In the genomic region with DNA sequence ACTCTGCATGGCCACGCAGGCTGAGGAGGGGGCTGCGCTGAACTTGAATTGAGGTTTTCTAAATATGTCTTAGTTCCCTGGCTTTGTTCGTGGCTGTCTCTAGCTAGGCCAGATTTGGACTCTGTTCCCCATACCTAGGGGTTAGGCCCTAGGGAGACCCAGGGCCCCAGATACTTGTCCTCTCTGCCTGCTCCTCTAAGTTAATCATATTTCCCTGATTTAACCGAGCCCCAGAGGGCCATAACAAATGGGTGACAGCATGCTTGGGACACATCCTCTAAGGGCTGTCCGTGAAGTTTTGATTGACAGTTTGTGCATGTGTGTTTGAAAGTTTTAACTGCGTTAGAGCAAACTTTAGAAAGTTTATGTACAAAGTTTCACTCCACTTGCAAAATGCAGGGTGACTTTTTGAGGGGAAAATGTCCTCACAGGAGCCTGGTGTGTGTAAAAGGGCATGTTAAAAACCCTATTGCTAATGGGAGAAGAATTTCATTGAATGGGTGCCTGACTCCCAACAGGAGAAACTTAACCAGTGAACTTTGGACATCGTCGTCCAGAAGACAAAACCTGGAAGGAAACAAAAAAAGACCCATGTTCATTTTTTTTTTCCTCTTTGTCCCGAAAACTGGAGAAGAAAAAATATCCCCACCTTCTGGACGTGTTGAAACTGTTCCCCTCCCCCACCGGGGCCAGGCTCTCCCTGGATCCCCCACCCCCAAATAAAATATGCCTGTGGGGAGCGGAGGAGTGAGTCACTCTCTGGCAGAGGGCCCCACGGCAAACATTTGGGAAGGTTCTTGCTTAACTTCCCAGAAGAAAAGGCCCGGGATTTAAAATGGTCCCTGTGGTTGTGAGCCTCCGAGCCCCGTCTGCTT, we compare ENCODE assay signal across 8 mouse cellular contexts. TPM values are rescaled to one million over a fixed set of nuclear protein-coding genes. Genes with fewer than 3 reads are reported as not detected.
DNase-seq lines count a peak whose midpoint lies in the region; ATAC-seq and TF ChIP-seq lines count a peak whose summit lies in the region.

No protein-coding gene starts in this region.

- peak overlapping the region; percentile 77; the same call in 1 of the 2 replicates for H3K4me3 ChIP-seq in spleen, adult 2 months (ENCODE audit: extremely low read depth, insufficient read depth, insufficient read length)
- peak overlapping the region; percentile 82 for H3K4me3 ChIP-seq in embryonic facial prominence, embryonic 15.5 days (replicated peaks)
- H3K4me3 ChIP-seq in heart, embryonic 16.5 days (ENCODE audit: low read length): peak overlapping the region; percentile 82
- H3K4me3 ChIP-seq in midbrain, embryonic 11.5 days (ENCODE audit: low read depth, low read length): peak overlapping the region; percentile 87

- H3K27me3 ChIP-seq in spleen, adult 2 months (ENCODE audit: control insufficient read depth, insufficient read depth, low read length): 0 out of 2 replicates have a peak, but pooled peaks cover 5% of the 10 kb centered on the region
- no peaks in the 10 kb centered on the region for H3K27me3 ChIP-seq in embryonic facial prominence, embryonic 15.5 days
- no peaks in the 10 kb centered on the region for H3K27me3 ChIP-seq in heart, embryonic 16.5 days (ENCODE audit: control insufficient read depth, insufficient read depth, low read length)
- H3K27me3 ChIP-seq in midbrain, embryonic 11.5 days (ENCODE audit: control insufficient read depth, insufficient read depth, low read length): no peaks in the 10 kb centered on the region

- ATAC-seq in embryonic facial prominence, embryonic 15.5 days (ENCODE audit: insufficient number of reproducible peaks, low FRiP score, low TSS enrichment, low read depth): no peak
- ATAC-seq in heart, embryonic 16.5 days (replicated peaks; ENCODE audit: extremely low read depth, insufficient read depth, low FRiP score): no peak
- ATAC-seq in midbrain, embryonic 11.5 days (ENCODE audit: low FRiP score): no peak

- H3K4me1 ChIP-seq in spleen, adult 2 months (ENCODE audit: control insufficient read depth, insufficient read depth, insufficient read length): peaks cover 9% of the 10 kb centered on the region
- H3K4me1 ChIP-seq in embryonic facial prominence, embryonic 15.5 days: peaks cover 41% of the 10 kb centered on the region
- H3K4me1 ChIP-seq in heart, embryonic 16.5 days (ENCODE audit: control insufficient read depth, insufficient read depth, low read length): peaks cover 26% of the 10 kb centered on the region
- H3K4me1 ChIP-seq in midbrain, embryonic 11.5 days (ENCODE audit: control insufficient read depth, insufficient read depth, low read length): peaks cover 30% of the 10 kb centered on the region

- TF ChIP-seq POLR2A in spleen, adult 2 months (IDR thresholded peaks at IDR 0.05; ENCODE audit: low read depth, low read length): no peak

- TF ChIP-seq CTCF in spleen, adult 2 months (IDR thresholded peaks at IDR 0.05; ENCODE audit: extremely low read depth, insufficient read depth, insufficient read length, insufficient replicate concordance): no peak

- WGBS in spleen, adult 2 months: 58% methylated on average over 16 of the region's 16 CpGs
- 2% methylated on average over 16 of the region's 16 CpGs for WGBS in embryonic facial prominence, embryonic 15.5 days
- WGBS in heart, embryonic 16.5 days: 21% methylated on average over 16 of the region's 16 CpGs
- 9% methylated on average over 16 of the region's 16 CpGs for WGBS in midbrain, embryonic 11.5 days

- H3K36me3 ChIP-seq in spleen, adult 2 months (ENCODE audit: control insufficient read depth, insufficient read depth, low read length): no peaks in the 10 kb centered on the region
- H3K36me3 ChIP-seq in embryonic facial prominence, embryonic 15.5 days: no peaks in the 10 kb centered on the region
- no peaks in the 10 kb centered on the region for H3K36me3 ChIP-seq in heart, embryonic 16.5 days (ENCODE audit: control insufficient read depth, insufficient read depth)
- no peaks in the 10 kb centered on the region for H3K36me3 ChIP-seq in midbrain, embryonic 11.5 days (ENCODE audit: control insufficient read depth, insufficient read depth, low read length)

- H3K4me2 ChIP-seq in embryonic facial prominence, embryonic 15.5 days (replicated peaks): peak overlapping the region; percentile 55
- H3K4me2 ChIP-seq in heart, embryonic 16.5 days (ENCODE audit: low read depth, low read length): peak overlapping the region; percentile 66
- peak overlapping the region; percentile 92 for H3K4me2 ChIP-seq in midbrain, embryonic 11.5 days

- peak overlapping the region; percentile 85 for H3K9ac ChIP-seq in embryonic facial prominence, embryonic 15.5 days
- H3K9ac ChIP-seq in heart, embryonic 16.5 days (ENCODE audit: low read length): peak overlapping the region; percentile 95
- H3K9ac ChIP-seq in midbrain, embryonic 11.5 days (ENCODE audit: low read length): peak overlapping the region; percentile 95

- no peak for DNase-seq in spleen, adult 2 months (ENCODE audit: low read depth in 1 of 2, low spot score in 2 of 2)
- DNase-seq in spleen, adult 18-20 months: no peak
- peak; percentile 43 to 61 for DNase-seq in kidney, postnatal 36 days
- DNase-seq in midbrain, embryonic 11.5 days (ENCODE audit: low spot score, missing footprints): peak; percentile 91
- DNase-seq in urinary bladder, postnatal 4 days (ENCODE audit: low spot score in 2 of 2): peak; percentile 62 to 78
- no peak for DNase-seq in thymus, postnatal 10 days (ENCODE audit: low spot score in 2 of 2)

- H3K27ac ChIP-seq in spleen, adult 2 months (ENCODE audit: insufficient read depth, low read length): 0 out of 2 replicates have a peak overlapping the region, but pooled peaks have one; percentile 23
- peak overlapping the region; percentile 96 for H3K27ac ChIP-seq in embryonic facial prominence, embryonic 15.5 days (replicated peaks)
- peak overlapping the region; percentile 89 for H3K27ac ChIP-seq in heart, embryonic 16.5 days (ENCODE audit: low read length)
- peak overlapping the region; percentile 30; the same call in 1 of the 2 replicates for H3K27ac ChIP-seq in midbrain, embryonic 11.5 days (ENCODE audit: low read depth, low read length)

- H3K9me3 ChIP-seq in embryonic facial prominence, embryonic 15.5 days (replicated peaks): no peaks in the 10 kb centered on the region
- no peaks in the 10 kb centered on the region for H3K9me3 ChIP-seq in heart, embryonic 16.5 days (replicated peaks; ENCODE audit: control insufficient read depth, low read length)
- H3K9me3 ChIP-seq in midbrain, embryonic 11.5 days (ENCODE audit: control insufficient read depth, low read length): no peaks in the 10 kb centered on the region

RNA-seq across cellular contexts. Expression of gene Nek6, which starts 1.1 kb away (rescaled TPM):
- polyA plus RNA-seq in spleen, adult 2 months (2012; rRNA removed): 9.4 and 10.0 TPM in 2 replicates
- polyA plus RNA-seq in embryonic facial prominence, embryonic 15.5 days (2015; fragmentation: Nextera tagmentation; extraction: Ambion mirVana): 92.8 and 95.3 TPM in 2 replicates
- polyA plus RNA-seq in heart, embryonic 16.5 days (2015; fragmentation: Nextera tagmentation; extraction: Ambion mirVana): 66.2 and 67.9 TPM in 2 replicates
- polyA plus RNA-seq in midbrain, embryonic 11.5 days (2014; fragmentation: Nextera tagmentation; extraction: Ambion mirVana): 87.3 and 92.3 TPM in 2 replicates

Comparison
In these comparisons a context has a peak if more than half of its experiments do, and no peak if none do; other contexts are left out.
1. DNase-seq: peak in kidney, postnatal 36 days (2 of 2), midbrain, embryonic 11.5 days (single experiment) and urinary bladder, postnatal 4 days (2 of 2); none in spleen, adult 2 months (0 of 2), spleen, adult 18-20 months (0 of 2) and thymus, postnatal 10 days (0 of 2).
2. H3K27ac ChIP-seq: peak in every context shown above with its lines; median percentile 96 in embryonic facial prominence, embryonic 15.5 days; 89 in heart, embryonic 16.5 days; 30 in midbrain, embryonic 11.5 days; 23 in spleen, adult 2 months.
3. Peak in every context shown above with its lines, with median percentiles within 50 percentile points of each other: H3K4me3 ChIP-seq, H3K4me2 ChIP-seq and H3K9ac ChIP-seq.